Mouse (Mus musculus) MEL (cell line): ENCODE measurements at regions not wholly inside any gene's neighbourhood (a gene's known extent, or its start where the extent isn't known, plus 50 kb on each side); places are given as distances from the start of the nearest gene placed in this dataset.

Source experiments
- DNase-seq: peaks from one replicate; pipeline ENCODE4 v3.0.0; 2011; ENCODE audit warnings: low read depth, low spot score
- H3K27ac ChIP-seq: 2 replicates; pipeline ENCODE4 v1.5.1; 2012; ENCODE audit warnings: low read depth, mild to moderate bottlenecking, control low read depth, low read length, moderate library complexity; ENCODE audit not compliant: control insufficient read depth
- H3K27me3 ChIP-seq, 2 experiments: fragments of 150-350 bp in 1 of 2; sonication (generic) in 1 of 2; 2 replicates each; pipeline ENCODE4 v1.6.1; 2012; ENCODE audit warnings: low read length in 2 of 2, mild to moderate bottlenecking in 2 of 2, improper control_type of control experiment in 1 of 2, moderate library complexity in 1 of 2; ENCODE audit not compliant: insufficient read depth in 2 of 2, control insufficient read depth in 1 of 2
- H3K36me3 ChIP-seq, 2 experiments: 2 replicates each; pipeline ENCODE4 v1.6.1; 2012 to 2014; ENCODE audit warnings: low read length in 2 of 2, improper control_type of control experiment in 1 of 2, inconsistent platforms in 1 of 2, mild to moderate bottlenecking in 1 of 2; ENCODE audit not compliant: insufficient read depth in 2 of 2, control insufficient read depth in 1 of 2
- H3K4me1 ChIP-seq, 2 experiments: fragments of 150-350 bp in 1 of 2; sonication (generic) in 1 of 2; 2 replicates each; pipeline ENCODE4 v1.6.1; 2012; ENCODE audit warnings: low read length in 2 of 2, improper control_type of control experiment in 1 of 2, mild to moderate bottlenecking in 1 of 2; ENCODE audit not compliant: insufficient read depth in 2 of 2, control insufficient read depth in 1 of 2
- H3K4me3 ChIP-seq, 2 experiments: fragments of 150-350 bp in 1 of 2; sonication (generic) in 1 of 2; 2 replicates each; pipeline ENCODE4 v1.5.1; 2012; ENCODE audit warnings: low read depth in 2 of 2, low read length in 2 of 2, mild to moderate bottlenecking in 2 of 2, moderate library complexity in 2 of 2, control low read depth in 1 of 2, improper control_type of control experiment in 1 of 2; ENCODE audit not compliant: control insufficient read depth in 1 of 2, insufficient read depth in 1 of 2
- H3K79me2 ChIP-seq: 2 replicates; pipeline ENCODE4 v1.6.1; 2012; ENCODE audit warnings: mild to moderate bottlenecking, low read length, moderate library complexity; ENCODE audit not compliant: control insufficient read depth, poor library complexity, insufficient read depth
- H3K9ac ChIP-seq: 2 replicates; pipeline ENCODE4 v1.6.1; 2012; ENCODE audit warnings: low read depth, mild to moderate bottlenecking, control low read depth, low read length, moderate library complexity; ENCODE audit not compliant: control insufficient read depth, poor library complexity, severe bottlenecking
- H3K9me3 ChIP-seq: fragments of 150-350 bp; sonication (generic); replicated peaks from 2 replicates; pipeline ENCODE4 v1.6.1; 2012; ENCODE audit warnings: mild to moderate bottlenecking, low read length, improper control_type of control experiment, moderate library complexity; ENCODE audit not compliant: insufficient read depth
- BHLHE40 ChIP-seq: IDR thresholded peaks from 2 replicates; pipeline ENCODE4 v1.6.1; 2012; ENCODE audit warnings: low read depth, mild to moderate bottlenecking, inconsistent platforms, low read length, improper control_type of control experiment, borderline replicate concordance
- CHD1 ChIP-seq: IDR thresholded peaks from 2 replicates; pipeline ENCODE4 v1.6.1; 2012; ENCODE audit warnings: low read depth, mild to moderate bottlenecking, inconsistent platforms, low read length, improper control_type of control experiment
- E2F4 ChIP-seq: IDR thresholded peaks from 2 replicates; pipeline ENCODE4 v1.6.1; 2011; ENCODE audit warnings: low read depth, low read length, improper control_type of control experiment, borderline replicate concordance
- EP300 ChIP-seq, 2 experiments: IDR thresholded peaks; 2 replicates each; pipeline ENCODE4 v1.6.1; 2011; ENCODE audit warnings: improper control_type of control experiment in 2 of 2, low read length in 2 of 2, low read depth in 1 of 2, mild to moderate bottlenecking in 1 of 2
- ETS1 ChIP-seq: IDR thresholded peaks from 2 replicates; pipeline ENCODE4 v1.6.1; 2012; ENCODE audit warnings: low read depth, mild to moderate bottlenecking, inconsistent platforms, low read length, improper control_type of control experiment, moderate library complexity
- GATA1 ChIP-seq: IDR thresholded peaks from 2 replicates; pipeline ENCODE4 v1.6.1; 2011; ENCODE audit warnings: low read depth, low read length, improper control_type of control experiment
- HCFC1 ChIP-seq: IDR thresholded peaks from 2 replicates; pipeline ENCODE4 v1.6.1; 2012; ENCODE audit warnings: low read depth, mild to moderate bottlenecking, inconsistent platforms, low read length, improper control_type of control experiment, moderate library complexity
- JUND ChIP-seq: IDR thresholded peaks from 2 replicates; pipeline ENCODE4 v1.6.1; 2011; ENCODE audit warnings: low read depth, mild to moderate bottlenecking, improper control_type of control experiment, low read length
- MAFK ChIP-seq: IDR thresholded peaks from 2 replicates; pipeline ENCODE4 v1.6.1; 2011; ENCODE audit warnings: low read depth, mild to moderate bottlenecking, low read length, improper control_type of control experiment, borderline replicate concordance
- MAX ChIP-seq: IDR thresholded peaks from 2 replicates; pipeline ENCODE4 v1.6.1; 2011; ENCODE audit warnings: low read length, improper control_type of control experiment
- MXI1 ChIP-seq: IDR thresholded peaks from 2 replicates; pipeline ENCODE4 v1.6.1; 2011; ENCODE audit warnings: mild to moderate bottlenecking, low read depth, low read length, improper control_type of control experiment
- NRF1 ChIP-seq: IDR thresholded peaks from 2 replicates; pipeline ENCODE4 v1.6.1; 2014; ENCODE audit warnings: low read depth, mild to moderate bottlenecking, inconsistent platforms, low read length, improper control_type of control experiment, moderate library complexity; ENCODE audit not compliant: poor library complexity, insufficient read depth, severe bottlenecking
- POLR2A ChIP-seq, 2 experiments: IDR thresholded peaks; 2 replicates each; pipeline ENCODE4 v1.6.1; 2011 to 2012; ENCODE audit warnings: low read length in 2 of 2, mild to moderate bottlenecking in 2 of 2, control low read depth in 1 of 2, improper control_type of control experiment in 1 of 2, low read depth in 1 of 2, moderate library complexity in 1 of 2; ENCODE audit not compliant: control insufficient read depth in 1 of 2, insufficient read depth in 1 of 2, poor library complexity in 1 of 2
- POLR2AphosphoS2 ChIP-seq: IDR thresholded peaks from 2 replicates; pipeline ENCODE4 v1.6.1; 2011; ENCODE audit warnings: low read length, improper control_type of control experiment
- RCOR1 ChIP-seq: IDR thresholded peaks from 2 replicates; pipeline ENCODE4 v1.6.1; 2012; ENCODE audit warnings: low read depth, mild to moderate bottlenecking, inconsistent platforms, low read length, improper control_type of control experiment
- SIN3A ChIP-seq: IDR thresholded peaks from 2 replicates; pipeline ENCODE4 v1.6.1; 2012; ENCODE audit warnings: low read length, improper control_type of control experiment, inconsistent platforms
- SMC3 ChIP-seq: IDR thresholded peaks from 2 replicates; pipeline ENCODE4 v1.6.1; 2011; ENCODE audit warnings: low read depth, low read length, improper control_type of control experiment
- TAL1 ChIP-seq: IDR thresholded peaks from 2 replicates; pipeline ENCODE4 v1.6.1; 2012; ENCODE audit warnings: mild to moderate bottlenecking, inconsistent platforms, low read length, moderate library complexity, mixed read lengths
- TBP ChIP-seq: IDR thresholded peaks from 2 replicates; pipeline ENCODE4 v1.8.0; 2011; ENCODE audit warnings: low read depth, low read length, improper control_type of control experiment
- TCF12 ChIP-seq: IDR thresholded peaks from 2 replicates; pipeline ENCODE4 v1.6.1; 2014; ENCODE audit warnings: low read depth, mild to moderate bottlenecking, inconsistent platforms, low read length, improper control_type of control experiment, moderate library complexity
- USF1 ChIP-seq: IDR thresholded peaks from 2 replicates; pipeline ENCODE4 v1.6.1; 2014; ENCODE audit warnings: low read depth, mild to moderate bottlenecking, inconsistent platforms, low read length, improper control_type of control experiment, moderate library complexity
- ZNF384 ChIP-seq: IDR thresholded peaks from 2 replicates; pipeline ENCODE4 v1.6.1; 2012; ENCODE audit warnings: low read depth, mild to moderate bottlenecking, inconsistent platforms, low read length, improper control_type of control experiment

GRCm38 (mm10) chr2:48689098-48689497 lies 124.8 kb upstream of the Acvr2a start:
- DNase-seq = peak; percentile 5
- Histone ChIP-seq H3K4me1 (no peaks in the 10 kb centered on the region), H3K9ac (no peak overlapping the region)

GRCm38 (mm10) chr2:48694509-48694908 lies 119.4 kb upstream of the Acvr2a start:
- Histone ChIP-seq H3K27me3 (no peaks in the 10 kb centered on the region; a peak in 1 of 4 replicates), H3K4me3 (no peak overlapping the region), H3K36me3 (no peaks in the 10 kb centered on the region), H3K27ac (no peak overlapping the region), H3K79me2 (no peaks in the 10 kb centered on the region), H3K9me3 (no peaks in the 10 kb centered on the region), H3K4me1 (no peaks in the 10 kb centered on the region), H3K9ac (no peak overlapping the region)
- no peak for TF ChIP-seq POLR2AphosphoS2
- no peak for TF ChIP-seq SIN3A
- no peak for TF ChIP-seq CHD1
- no peak for TF ChIP-seq MXI1
- TF ChIP-seq ETS1 = no peak
- TF ChIP-seq TAL1 = no peak
- no peak for TF ChIP-seq NRF1
- no peak for TF ChIP-seq E2F4
- TF ChIP-seq HCFC1 = no peak
- no peak for TF ChIP-seq MAFK
- no peak for DNase-seq

More at GRCm38 (mm10) chr2:48689098-48689497, 124.8 kb upstream of the Acvr2a start:
- H3K27me3 ChIP-seq = no peaks in the 10 kb centered on the region
- no peaks in the 10 kb centered on the region for H3K79me2 ChIP-seq
- TF ChIP-seq MAX = no peak
- TF ChIP-seq ZNF384 = 0 out of 2 replicates have a peak, but pooled peaks have one; percentile 20
- no peak for TF ChIP-seq TAL1
- peak; percentile 68 for TF ChIP-seq RCOR1
- no peak for TF ChIP-seq JUND
- no peak for TF ChIP-seq EP300 (IDR thresholded peaks at IDR 0.05; ENCODE audit: low read depth in 1 of 2, low read length in 2 of 2)
- no peak for TF ChIP-seq SMC3
- TF ChIP-seq GATA1 = no peak
- TF ChIP-seq, all 39 proteins: peak for 2
- H3K27ac ChIP-seq = no peak overlapping the region
- H3K36me3 ChIP-seq = no peaks in the 10 kb centered on the region
- no peaks in the 10 kb centered on the region for H3K9me3 ChIP-seq
- no peak overlapping the region for H3K4me3 ChIP-seq

GRCm38 (mm10) chr2:48700886-48701285 lies 113.0 kb upstream of the Acvr2a start:
- no peak for TF ChIP-seq MAX
- no peak for TF ChIP-seq BHLHE40
- no peak for TF ChIP-seq USF1
- TF ChIP-seq HCFC1 = no peak
- no peak for TF ChIP-seq MXI1
- TF ChIP-seq TBP = no peak
- no peak for TF ChIP-seq NRF1
- TF ChIP-seq POLR2AphosphoS2 = no peak
- no peak for TF ChIP-seq TCF12
- TF ChIP-seq E2F4 = no peak
- no peak for TF ChIP-seq POLR2A (IDR thresholded peaks at IDR 0.05; ENCODE audit: control insufficient read depth in 1 of 2, insufficient read depth in 1 of 2, low read depth in 1 of 2, low read length in 2 of 2, poor library complexity in 1 of 2)

More at GRCm38 (mm10) chr2:48700886-48701285, 113.0 kb upstream of the Acvr2a start:
- H3K36me3 ChIP-seq = no peaks in the 10 kb centered on the region
- H3K9ac ChIP-seq = no peak overlapping the region
- no peak overlapping the region for H3K4me3 ChIP-seq
- no peaks in the 10 kb centered on the region; a peak in 1 of 4 replicates for H3K27me3 ChIP-seq
- no peaks in the 10 kb centered on the region for H3K9me3 ChIP-seq
- DNase-seq = no peak
- H3K4me1 ChIP-seq = no peaks in the 10 kb centered on the region
- H3K79me2 ChIP-seq = no peaks in the 10 kb centered on the region
- no peak overlapping the region for H3K27ac ChIP-seq
